Mouse (Mus musculus) urinary bladder, postnatal 14 days (tissue): ENCODE measurements at regions not wholly inside any gene's neighbourhood (a gene's known extent, or its start where the extent isn't known, plus 50 kb on each side); places are given as distances from the start of the nearest gene placed in this dataset.
"Not testable (repeated sequence)": the region's sequence is repeated elsewhere in the genome, so short reads cannot be mapped to it uniquely, and the experiment has no call there.

Source experiments
- DNase-seq: peaks from one replicate; pipeline ENCODE4 v3.0.0; 2021; ENCODE audit warnings: low spot score

- no peak for DNase-seq
Measured at GRCm38 (mm10) chr9:85637274-85637673, 111.9 kb downstream of the Ibtk start.

DNA sequence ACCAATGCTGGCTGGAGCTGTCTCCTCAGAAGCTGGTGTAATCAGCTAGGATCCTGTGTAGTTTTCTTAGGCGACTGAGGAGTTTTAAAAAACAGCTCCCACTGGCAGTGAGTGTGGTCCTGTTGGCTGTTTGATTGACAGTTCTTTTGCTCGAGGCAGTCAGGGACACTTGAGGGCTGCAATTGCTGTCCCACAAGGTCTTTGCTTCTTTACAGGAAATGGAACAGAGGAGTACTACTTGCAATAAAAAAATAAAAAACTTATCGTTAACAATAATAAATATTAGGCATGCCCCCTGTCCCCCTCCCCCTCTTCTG, 113.0 kb downstream of the Ibtk start:
- DNase-seq: no peak

- DNase-seq: no peak
Measured at GRCm38 (mm10) chr9:85635438-85636130, 113.5 kb downstream of the Ibtk start.

DNA sequence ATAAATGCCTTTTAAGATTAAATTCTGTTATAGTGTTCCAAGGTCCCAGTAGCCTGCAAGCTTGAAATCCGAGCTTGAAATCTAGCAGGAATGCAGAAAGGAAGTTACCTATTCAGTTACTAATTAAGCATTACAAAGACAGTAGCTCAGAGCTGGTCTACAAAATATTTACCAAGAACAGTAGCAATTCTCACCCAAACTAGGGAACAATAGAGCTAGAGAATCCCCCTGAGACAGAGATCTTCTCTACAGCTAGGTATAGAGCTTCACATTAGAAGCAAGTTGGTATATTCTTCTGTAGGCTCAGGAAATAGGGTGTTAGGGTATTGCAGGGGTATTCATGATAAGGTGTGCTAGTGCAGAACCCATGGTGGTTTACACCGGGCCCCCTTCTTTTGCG, 114.3 kb downstream of the Ibtk start:
- not testable (repeated sequence) for DNase-seq

DNA sequence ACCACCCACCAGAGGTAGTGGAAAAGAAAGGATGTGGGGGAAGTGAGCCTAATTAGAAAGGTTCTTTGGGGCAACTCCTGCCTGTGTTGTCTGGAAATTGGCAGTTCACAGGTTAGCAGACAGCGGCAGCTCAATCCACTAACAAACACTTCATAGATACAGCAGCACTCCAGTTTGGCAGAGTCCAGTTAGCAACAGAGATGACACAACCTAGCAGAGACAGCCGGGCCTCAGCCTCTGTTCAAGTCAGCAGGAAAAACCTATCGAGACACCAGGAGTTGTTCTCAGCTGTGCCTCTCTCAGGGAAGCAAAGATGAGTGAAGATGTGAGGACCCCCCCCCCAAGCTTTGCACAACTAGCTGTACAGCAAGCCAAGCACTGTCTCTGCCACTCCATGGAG, 131.2 kb downstream of the Ibtk start:
- no peak for DNase-seq

DNA sequence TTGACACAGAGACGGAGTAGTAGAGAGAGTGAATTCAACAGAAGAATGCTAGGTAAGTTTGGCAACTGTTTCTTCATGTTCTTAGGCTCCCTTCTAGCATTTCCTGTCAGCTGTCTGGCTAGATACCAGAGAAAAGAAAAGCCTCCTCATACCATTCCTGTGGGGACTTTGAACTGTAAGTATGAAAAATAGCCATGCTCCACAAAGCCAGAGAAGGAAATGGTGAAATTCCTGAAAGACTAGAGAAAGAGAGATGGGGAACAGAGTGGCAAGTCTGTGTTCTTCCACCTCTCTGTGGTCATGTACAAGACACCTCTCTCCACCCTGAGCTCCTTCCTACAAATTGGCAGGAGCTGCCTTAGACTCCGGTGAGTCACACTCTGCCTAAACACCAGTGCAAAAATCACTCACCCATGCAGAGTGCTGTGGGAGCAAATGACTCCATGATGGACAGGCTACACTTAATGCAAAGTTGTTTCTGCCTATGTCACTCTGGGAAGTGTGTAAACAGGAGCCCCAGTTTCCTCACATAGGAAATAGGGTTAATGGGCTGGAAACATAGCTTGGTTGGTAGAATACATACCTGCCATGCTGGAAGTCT, 131.9 kb downstream of the Ibtk start:
- no peak for DNase-seq

DNA sequence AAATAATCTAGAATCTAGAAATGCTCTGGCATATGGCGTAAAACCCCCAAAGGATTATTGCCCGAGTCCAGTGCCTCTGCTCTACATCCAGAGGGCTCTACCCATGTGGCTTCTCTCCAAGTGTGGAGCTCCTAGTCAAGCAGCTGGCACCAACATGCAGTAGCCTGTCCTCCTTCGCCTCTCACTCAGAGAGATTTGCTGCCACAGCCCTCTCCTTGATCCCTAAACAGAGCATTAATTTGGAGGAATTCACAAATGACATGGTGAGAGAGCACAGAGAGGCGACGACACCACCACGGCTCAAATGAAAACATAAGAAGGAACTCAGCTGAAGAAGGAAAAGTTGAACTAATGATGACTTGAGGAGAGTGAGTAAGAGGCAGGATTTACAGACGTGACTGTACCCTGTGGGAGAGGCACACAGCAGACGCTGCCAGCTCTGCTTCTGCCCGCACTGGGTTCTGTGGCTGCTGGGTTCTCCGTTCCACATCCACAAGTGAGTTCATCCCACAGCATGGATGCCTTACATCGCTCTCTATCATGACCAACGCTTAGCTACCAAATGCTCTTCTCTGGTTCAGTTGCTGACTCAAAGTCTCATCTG, 132.8 kb downstream of the Ibtk start:
- no peak for DNase-seq

- DNase-seq: no peak
Measured at GRCm38 (mm10) chr9:85609152-85609551, 140.0 kb downstream of the Ibtk start.

DNA sequence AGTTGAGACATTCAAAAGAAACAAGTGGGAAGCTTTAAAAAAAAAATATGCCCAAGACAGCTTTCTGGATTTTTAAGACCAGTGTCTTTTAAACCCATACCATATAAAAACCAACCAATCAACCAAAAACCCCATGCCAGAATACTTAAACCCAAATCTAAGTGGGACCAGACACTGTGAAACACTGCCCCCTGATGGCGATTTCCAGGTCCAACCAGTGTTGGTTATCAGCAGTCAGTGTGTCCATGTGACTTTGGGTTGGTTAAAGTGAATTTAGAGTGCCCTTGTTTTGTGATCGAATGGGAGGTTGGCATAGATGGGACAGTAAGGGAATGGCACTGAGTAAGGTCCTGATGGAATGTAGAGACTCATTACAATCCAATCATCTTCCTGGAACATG, 152.2 kb downstream of the Ibtk start:
- peak; percentile 29 for DNase-seq

DNA sequence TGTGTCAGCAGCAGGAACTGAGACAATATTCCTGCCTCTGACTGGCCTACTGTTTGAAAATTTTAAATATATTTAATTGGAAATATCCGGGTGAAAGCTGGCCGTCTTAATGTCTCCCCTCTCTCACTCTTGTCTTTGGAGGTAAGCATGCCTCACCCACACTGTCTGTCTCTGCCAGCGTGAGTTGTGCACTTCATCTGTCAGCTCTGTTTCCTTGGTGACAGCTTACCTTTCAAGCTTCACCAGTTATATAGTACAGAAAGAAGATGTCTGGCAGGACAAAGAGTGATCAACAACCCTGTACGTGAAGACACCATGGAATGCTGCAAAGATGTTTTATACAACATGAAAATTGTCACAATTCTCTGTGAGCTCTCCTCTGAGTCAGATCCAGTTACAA, 155.3 kb downstream of the Ibtk start:
- no peak for DNase-seq

DNA sequence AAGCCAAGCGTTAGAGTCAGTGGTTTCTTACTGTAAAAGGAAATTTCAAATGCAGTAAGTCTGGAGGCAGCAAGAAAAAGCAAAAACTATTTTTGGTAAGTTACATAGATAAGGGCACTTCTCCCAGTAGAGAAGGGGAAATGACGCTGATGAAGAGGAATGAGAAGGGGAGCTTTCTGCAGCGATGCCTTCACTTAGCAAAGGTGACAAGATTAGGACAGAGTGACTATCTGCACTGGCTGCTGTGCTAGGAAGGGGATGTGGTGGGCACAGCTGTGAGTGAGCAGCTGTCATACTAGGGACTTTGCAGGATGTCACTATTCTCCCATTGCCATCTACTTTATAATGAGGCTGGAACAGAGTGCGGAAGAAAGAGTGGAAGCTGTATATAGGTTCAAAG, 156.5 kb downstream of the Ibtk start:
- no peak for DNase-seq

DNA sequence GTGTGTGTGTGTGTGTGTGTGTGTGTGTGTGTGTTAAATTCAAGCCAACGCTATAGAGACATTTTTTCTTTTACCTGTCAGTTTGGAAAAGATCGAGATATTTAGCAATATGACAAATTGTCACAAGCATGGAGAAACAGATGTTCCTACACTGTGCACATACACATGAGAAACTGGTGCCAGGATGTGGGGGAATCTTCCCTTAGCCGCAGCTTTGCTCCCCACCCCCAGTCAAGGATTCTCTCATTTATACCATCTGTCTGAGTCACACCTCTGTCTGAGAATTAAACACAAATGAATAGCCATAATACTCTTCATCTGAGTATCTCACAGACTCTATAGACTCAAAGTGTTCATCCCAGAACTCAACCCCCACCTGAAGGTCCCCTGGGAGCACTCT, 159.9 kb downstream of the Ibtk start:
- no peak for DNase-seq

DNA sequence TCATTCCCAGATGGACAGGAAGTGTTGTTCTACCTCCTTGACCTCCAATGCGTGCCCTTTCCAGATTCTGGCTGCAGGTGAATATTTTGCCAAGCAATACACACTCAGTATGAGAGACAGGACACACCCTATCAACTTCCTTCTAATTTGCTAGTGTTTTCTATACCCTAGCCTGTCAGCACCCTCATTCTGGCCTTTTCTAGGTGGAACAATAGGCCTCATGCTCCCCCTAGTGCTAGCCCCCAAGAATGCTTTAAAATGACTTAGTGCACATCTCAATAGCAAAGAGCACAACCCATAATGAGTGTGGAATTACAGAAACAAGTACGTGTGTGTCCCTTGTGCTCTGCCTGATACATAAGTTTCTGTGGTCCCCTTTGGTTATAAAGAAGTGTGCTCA, 161.1 kb downstream of the Ibtk start:
- DNase-seq: peak; percentile 42

DNA sequence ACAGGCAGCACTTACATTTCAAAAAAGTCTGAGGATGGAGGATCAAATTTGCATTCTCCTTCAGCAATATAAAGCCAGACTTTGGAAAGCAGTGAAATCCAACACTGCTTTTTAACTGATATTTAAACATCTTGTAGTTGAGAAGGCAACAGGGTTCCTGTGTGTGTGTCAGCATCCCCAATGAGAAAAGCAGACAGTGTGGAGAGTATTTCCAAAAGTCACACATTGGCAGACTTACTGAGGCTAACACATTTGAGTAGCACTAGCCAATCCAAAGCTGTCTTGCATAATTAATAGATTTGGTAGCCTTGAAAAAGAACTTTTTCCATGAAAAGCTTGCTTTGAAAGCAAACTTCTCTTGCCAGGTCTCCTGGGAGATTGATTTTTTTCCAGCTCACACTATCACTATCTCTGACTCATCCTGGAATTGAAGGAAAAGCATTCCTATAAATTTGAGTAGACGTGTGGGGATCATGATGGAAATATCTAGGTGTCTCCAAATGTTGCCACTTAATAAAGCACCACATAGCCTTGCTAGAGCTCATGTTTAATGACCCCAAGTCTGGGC, 168.0 kb downstream of the Ibtk start:
- DNase-seq: no peak

DNA sequence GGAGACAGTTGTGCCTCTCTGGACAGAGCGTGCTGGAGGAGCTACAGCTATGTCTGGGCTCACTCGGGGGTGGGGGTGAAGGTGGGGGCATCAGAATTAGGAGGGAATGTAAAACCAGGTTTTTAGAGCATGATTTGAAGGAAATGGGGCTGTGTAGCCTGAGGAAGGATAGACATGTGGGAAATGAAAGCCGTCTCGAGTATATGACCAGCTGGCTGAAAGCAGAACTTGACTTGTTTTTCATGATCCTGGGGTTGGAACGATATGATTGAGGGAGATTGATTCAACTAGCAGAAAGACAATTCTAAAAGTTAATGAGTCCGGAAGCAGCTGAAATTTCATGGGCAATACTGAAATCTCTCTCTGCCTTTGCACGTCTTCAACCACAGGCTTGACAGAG, 171.3 kb downstream of the Ibtk start:
- no peak for DNase-seq

GRCm38 (mm10) chr9:85577338-85577737, 171.8 kb downstream of the Ibtk start:
- no peak for DNase-seq

DNA sequence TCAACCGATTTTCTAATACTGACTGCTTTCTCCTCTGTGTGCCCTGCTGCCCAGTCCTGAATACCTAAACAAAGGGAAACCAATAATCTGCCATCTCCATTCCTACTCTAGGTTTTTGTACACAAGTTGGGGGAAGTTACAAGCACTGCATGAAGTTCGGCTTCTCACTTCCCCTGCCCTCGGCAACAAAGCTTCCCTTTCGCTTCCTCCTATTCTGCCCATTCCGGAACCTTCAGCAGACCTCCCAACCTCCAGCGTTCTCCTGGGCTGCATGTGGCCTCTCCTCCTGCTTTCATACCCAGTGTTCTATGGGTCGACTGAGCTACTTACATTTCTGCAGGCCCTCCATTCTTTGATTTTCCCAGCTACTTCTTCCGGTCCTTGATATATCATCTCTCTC, 180.3 kb downstream of the Ibtk start:
- DNase-seq: no peak

DNA sequence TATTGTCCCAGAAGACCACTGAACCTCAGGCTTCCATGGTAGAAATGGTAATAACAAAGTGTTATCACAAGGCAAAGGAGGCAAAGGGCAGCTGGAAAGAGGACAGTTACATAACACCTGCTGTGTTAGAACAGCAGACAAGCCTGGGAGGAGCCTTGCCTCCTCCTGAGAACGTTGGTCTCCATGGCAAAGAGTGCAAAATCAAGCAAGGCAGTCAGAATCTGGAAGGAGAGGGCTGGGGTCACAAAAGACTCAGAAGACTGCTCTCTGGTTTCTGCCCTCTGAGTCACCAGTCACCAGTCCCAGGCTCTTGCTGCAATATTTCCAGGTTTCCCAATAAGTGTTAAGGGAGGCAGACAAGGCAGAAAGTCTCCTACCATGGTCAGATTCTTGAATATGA, 197.3 kb downstream of the Ibtk start:
- DNase-seq: no peak

DNA sequence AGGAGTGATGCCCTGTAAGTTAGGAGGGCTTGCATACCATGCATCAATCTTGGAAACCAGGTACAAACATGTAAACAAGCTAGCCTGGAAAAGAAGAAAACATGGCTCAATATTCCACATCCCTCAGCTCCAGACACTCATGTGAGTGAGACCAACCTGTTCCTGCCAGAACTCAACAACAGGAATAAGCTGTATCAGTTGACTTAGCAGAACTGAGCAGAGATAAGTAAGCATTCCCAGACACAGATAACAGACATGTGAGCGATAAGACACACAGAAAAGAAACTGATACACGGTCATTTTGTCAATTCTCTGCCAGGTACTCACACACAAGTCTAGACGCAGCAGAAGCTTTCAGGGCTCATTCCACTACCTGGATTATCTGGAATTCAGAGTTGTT, 198.7 kb downstream of the Ibtk start:
- no peak for DNase-seq

GRCm38 (mm10) chr9:85546226-85546625, 202.9 kb downstream of the Ibtk start:
- DNase-seq: no peak

- no peak for DNase-seq
Measured at GRCm38 (mm10) chr9:85545566-85545965, 203.6 kb downstream of the Ibtk start.

- DNase-seq: no peak
Measured at GRCm38 (mm10) chr9:85538557-85538956, 210.6 kb downstream of the Ibtk start.

DNA sequence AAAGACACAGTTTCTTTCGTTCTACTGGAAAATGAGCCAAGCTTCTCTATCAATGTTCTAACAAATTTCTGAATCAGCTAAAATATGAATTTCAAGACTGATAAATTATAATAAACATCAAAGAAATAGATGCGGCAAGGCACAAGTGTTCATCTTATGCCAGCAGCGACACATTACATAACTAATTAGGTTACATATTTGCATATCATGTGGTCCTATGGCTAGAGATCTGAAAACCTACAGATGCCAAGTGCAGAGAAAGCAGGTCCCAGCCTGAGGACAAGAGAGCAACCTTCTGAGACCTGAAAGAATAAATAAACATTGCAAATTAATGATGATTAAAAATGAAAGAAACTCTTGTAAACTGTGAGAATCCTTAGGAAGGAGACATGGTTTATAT, 201.3 kb upstream of the Tent5a start:
- DNase-seq: no peak

GRCm38 (mm10) chr9:85524733-85525132, 197.6 kb upstream of the Tent5a start:
- DNase-seq: no peak
